Mouse (Mus musculus) kidney, postnatal 0 days (tissue): ENCODE results near the gene Gm10340. TPM values are rescaled to one million over a fixed set of nuclear protein-coding genes. Genes with fewer than 3 reads are reported as not detected.
"Not testable (repeated sequence)": the region's sequence is repeated elsewhere in the genome, so short reads cannot be mapped to it uniquely, and the experiment has no call there.

Experiments
- ATAC-seq: fragments of 200-750 bp; cut with Nextera tagmentation; replicated peaks from 2 replicates; pipeline ENCODE4 v1.8.0; 2017; ENCODE audit warnings: low read depth, moderate number of reproducible peaks, moderate TSS enrichment, moderate library complexity; ENCODE audit not compliant: low FRiP score
- DNase-seq: peaks from one replicate; pipeline ENCODE4 v3.0.0-alpha.2; 2016; ENCODE audit warnings: low spot score
- H3K27ac ChIP-seq: fragments of 300-500 bp; sonication (generic); 2 replicates; pipeline ENCODE4 v1.5.1; 2014; ENCODE audit warnings: mild to moderate bottlenecking
- H3K27me3 ChIP-seq: fragments of 300-500 bp; sonication (generic); 2 replicates; pipeline ENCODE4 v1.6.1; 2014; ENCODE audit warnings: low read length, mixed read lengths; ENCODE audit not compliant: insufficient read depth
- H3K36me3 ChIP-seq: fragments of 300-500 bp; sonication (generic); 2 replicates; pipeline ENCODE4 v1.6.1; 2014; ENCODE audit warnings: low read length, mixed read lengths; ENCODE audit not compliant: insufficient read depth
- H3K4me1 ChIP-seq: fragments of 300-500 bp; sonication (generic); replicated peaks from 2 replicates; pipeline ENCODE4 v1.6.1; 2014; ENCODE audit warnings: antibody characterized with exemption, low read length, mixed read lengths; ENCODE audit not compliant: insufficient read depth
- H3K4me2 ChIP-seq: fragments of 300-500 bp; sonication (generic); 2 replicates; pipeline ENCODE4 v1.6.1; 2014; ENCODE audit warnings: mild to moderate bottlenecking, low read length, moderate library complexity, mixed read lengths
- H3K4me3 ChIP-seq: fragments of 300-500 bp; sonication (generic); replicated peaks from 2 replicates; pipeline ENCODE4 v1.5.1; 2014; ENCODE audit warnings: low read depth, low read length
- H3K9ac ChIP-seq: fragments of 300-500 bp; sonication (generic); 2 replicates; pipeline ENCODE4 v1.6.1; 2014; ENCODE audit warnings: low read depth, low read length
- H3K9me3 ChIP-seq: fragments of 300-500 bp; sonication (generic); replicated peaks from 2 replicates; pipeline ENCODE4 v1.6.1; 2016; ENCODE audit warnings: low read length, inconsistent platforms, mixed read lengths
- WGBS: fragments of 180-500 bp; shearing (Covaris S2); extraction: QIAGEN DNeasy Blood & Tissue Kit; methylation state at CpG from one replicate; pipeline ENCODE4 v1.1.7; 2014; 5-methylcytosine and 5-hydroxymethylcytosine counted together
- polyA plus RNA-seq: library from polyadenylated mRNA; unstranded; fragments of >200 nt; fragmentation: Nextera tagmentation; extraction: Ambion mirVana; gene quantifications from 2 replicates; pipeline ENCODE4 v1.2.1, GENCODE M21; 2015

Gm10340 gene
- not detected in 2 replicates for polyA plus RNA-seq

DNA sequence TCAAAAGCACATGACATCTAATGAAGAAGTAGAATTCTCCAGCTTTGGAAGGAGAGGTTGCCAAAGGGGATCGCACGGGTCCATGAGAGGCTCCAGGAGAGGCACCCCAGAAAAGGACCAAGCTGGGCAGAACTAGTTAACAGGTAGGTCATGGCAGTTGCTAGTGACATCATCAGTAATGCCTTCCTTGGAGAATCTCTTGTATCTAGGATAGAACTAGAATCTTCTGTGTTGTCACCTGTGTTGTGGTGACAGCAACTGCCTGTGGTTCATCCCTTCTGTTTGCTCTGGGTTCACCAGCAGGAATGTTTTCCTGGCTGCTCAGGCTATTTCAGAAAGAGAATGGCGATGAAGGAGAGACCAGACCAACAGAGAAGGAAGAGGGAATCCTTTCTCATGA, at the start of gene Gm10340:
Gene Gm10340 (plus strand): TSS at position 301 of the 400 bp plus-strand sequence.
- not testable (repeated sequence) for H3K4me3 ChIP-seq, H3K27me3 ChIP-seq, ATAC-seq, DNase-seq, H3K4me2 ChIP-seq, H3K9me3 ChIP-seq, H3K27ac ChIP-seq, H3K36me3 ChIP-seq, H3K4me1 ChIP-seq, H3K9ac ChIP-seq
- WGBS, result 100% methylated on average over 2 of the region's 3 CpGs

DNA sequence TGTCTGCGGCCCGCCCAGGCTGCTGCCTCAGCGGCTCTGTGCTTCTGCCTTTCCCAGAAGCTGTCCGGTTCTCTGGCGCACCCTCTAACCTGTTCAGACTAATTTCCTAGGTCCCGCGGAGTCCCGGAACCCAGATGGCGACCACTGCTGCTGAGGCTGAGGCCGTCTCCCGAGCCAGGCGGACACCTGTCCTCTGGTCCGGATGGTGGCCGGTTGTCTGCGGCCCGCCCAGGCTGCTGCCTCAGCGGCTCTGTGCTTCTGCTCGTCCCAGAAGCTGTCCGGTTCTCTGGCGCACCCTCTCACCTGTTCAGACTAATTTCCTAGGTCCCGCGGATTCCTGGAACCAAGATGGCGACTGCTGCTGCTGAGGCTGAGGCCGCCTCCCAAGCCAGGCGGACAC, 17.7 kb upstream of the Gm10340 start:
- H3K9me3 ChIP-seq, H3K9ac ChIP-seq, ATAC-seq, H3K4me2 ChIP-seq, H3K4me3 ChIP-seq, H3K27me3 ChIP-seq, H3K4me1 ChIP-seq, H3K27ac ChIP-seq, H3K36me3 ChIP-seq, DNase-seq: not testable (repeated sequence)
- WGBS, result 92% methylated on average over 9 of the region's 25 CpGs

DNA sequence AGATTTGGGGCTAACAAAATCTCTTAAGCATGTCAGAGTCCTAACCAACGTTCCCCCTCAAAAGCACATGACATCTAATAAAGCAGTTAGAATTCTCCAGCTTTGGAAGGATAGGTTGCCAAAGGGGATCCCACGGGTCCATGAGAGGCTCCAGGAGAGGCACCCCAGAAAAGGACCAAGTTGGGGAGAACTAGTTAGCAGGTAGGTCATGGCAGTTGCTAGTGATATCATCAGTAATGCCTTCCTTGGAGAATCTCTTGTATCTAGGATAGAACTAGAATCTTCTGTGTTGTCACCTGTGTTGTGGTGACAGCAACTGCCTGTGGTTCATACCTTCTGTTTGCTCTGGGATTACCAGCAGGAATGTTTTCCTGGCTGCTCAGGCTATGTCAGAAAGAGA, 54.2 kb downstream of the Gm10340 start, which contains the start of gene Gm5795:
Gene Gm5795 (plus strand): TSS at position 301 of the 400 bp plus-strand sequence.
- H3K27ac ChIP-seq, H3K27me3 ChIP-seq, H3K36me3 ChIP-seq, H3K4me2 ChIP-seq, H3K4me3 ChIP-seq, ATAC-seq, H3K4me1 ChIP-seq, H3K9ac ChIP-seq, H3K9me3 ChIP-seq, DNase-seq: not testable (repeated sequence)
- WGBS, result no CpG with 5 or more reads among the region's 2 CpGs

Other genes with a start within 250 kb of the Gm10340 start
- not detected in 2 replicates for gene Gm2888, start 104.0 kb upstream of the Gm10340 start, polyA plus RNA-seq
- 0.99 and 1.1 TPM in 2 replicates for gene Gm2897, start 84.7 kb upstream of the Gm10340 start, polyA plus RNA-seq
- not detected in 2 replicates for gene Gm5795, start 54.3 kb downstream of the Gm10340 start, polyA plus RNA-seq
- gene D830030K20Rik, start 74.5 kb downstream of the Gm10340 start, polyA plus RNA-seq, result 3.1 and 3.5 TPM in 2 replicates
- not detected in 2 replicates for gene Gm2956, start 198.6 kb downstream of the Gm10340 start, polyA plus RNA-seq